Mouse (Mus musculus) kidney, postnatal 25 days (tissue): ENCODE results near the gene Kcnk10.

Experiments
- DNase-seq, 2 experiments: peaks; one replicate each; pipeline ENCODE4 v3.0.0; 2021; ENCODE audit warnings: mixed read lengths in 2 of 2

Gene Kcnk10

DNA sequence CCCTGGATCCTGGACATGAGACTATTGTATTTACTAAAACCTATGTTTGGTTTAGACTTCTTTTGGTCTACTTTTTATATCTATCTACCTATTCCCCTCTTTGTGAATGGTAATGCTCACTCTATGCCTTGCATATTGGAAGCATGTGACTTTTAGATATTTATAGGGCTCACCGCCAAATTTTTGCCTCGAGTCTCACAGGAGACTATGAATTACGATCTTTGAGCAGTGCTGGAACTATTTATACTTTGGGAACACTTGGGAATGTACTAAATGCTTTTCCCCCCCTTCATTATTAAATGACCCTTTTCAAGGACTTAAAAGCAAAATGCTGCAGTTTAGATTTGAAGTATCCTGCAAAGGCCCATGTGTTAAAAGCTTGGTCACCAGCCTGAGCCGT is 181.5 kb downstream of the Kcnk10 start:
- DNase-seq = no peak

DNA sequence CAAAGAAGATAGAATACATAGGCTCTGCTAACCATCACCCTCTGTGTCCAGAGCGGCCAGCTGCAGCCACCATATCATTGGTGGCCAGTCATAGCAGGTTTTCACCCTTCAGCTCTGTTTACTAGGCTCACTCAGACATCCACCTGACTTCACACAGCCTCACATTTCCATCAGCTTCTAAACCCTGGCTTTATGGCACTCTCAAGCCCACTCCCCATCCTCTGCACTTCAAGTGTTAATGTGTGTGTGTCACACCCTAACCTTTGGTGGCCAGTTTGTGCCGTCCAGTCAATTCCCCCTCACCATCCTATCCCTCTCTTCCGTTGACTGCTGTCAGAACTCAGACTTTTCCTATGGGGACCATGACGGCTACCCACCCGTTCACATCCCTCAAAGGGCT is 184.0 kb downstream of the Kcnk10 start:
- no peak for DNase-seq

DNA sequence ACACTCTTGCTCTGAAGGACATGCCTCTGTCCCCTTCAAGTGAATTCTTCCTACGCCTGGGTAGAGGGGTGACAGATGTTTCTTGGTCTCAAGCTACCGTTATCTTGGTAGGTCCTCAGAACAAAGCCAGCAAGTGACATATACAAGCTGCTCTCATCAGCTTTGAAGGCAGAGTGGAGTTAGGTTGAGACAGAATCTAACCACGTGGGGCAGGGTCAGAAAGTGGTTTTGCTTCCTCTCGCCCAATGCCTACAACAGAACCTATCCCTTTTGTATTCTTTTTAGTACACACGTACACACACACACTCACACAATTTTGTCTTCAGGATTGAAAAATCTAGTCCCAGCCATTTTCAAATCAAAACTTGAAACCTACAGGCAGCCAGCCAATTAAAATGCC is 186.8 kb downstream of the Kcnk10 start:
- DNase-seq = no peak

DNA sequence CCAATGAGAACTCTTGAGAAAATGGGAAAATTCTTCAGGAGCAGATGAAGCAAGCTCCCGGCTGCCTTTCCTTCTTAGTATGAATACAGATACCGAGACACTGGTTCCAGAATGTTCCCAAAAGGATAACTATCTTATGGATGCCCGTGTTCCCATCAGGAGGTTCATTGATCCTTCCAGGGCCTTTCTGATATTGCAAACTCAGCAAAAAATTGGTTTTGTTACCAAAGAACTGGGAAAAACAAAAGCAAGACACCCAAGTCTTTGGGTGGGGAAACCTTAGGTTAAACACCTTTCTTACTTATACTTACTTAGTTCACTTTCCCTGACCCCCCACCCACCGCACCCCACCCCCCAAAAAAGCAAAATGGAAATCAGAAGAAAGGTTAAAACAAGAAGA is 188.5 kb downstream of the Kcnk10 start:
- no peak for DNase-seq
